Mouse (Mus musculus) heart, adult 2 months (tissue): ENCODE data around the gene Erc2.

Experiments
- CTCF ChIP-seq: fragments of 200-600 bp; IDR thresholded peaks from 2 replicates; pipeline ENCODE4 v1.8.1; 2022; ENCODE audit warnings: antibody characterized with exemption, mild to moderate bottlenecking, moderate library complexity
- EP300 ChIP-seq: fragments of 200-500 bp; IDR thresholded peaks from 2 replicates; pipeline ENCODE4 v1.6.1; 2011; ENCODE audit warnings: low read depth, low read length, control low read depth; ENCODE audit not compliant: insufficient read depth

DNA sequence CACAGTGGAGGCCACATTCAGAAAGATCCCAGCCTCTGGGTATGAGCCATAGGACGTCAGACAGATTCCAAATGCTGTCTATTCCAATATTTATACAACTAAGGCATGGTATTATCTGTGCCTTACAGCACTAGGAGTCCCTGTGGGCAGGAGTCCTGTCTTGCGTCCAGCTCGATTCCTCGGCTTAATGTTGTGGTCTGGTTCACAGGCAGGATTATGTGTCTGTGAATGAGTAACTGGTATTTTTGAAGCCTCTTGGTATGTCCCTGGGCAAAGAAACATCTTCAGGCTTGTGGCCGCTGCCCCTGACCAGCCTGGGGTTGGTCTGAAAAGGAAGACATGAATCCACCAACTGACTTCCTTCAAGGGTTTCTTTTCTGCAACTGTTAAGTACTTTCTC lies 153.1 kb downstream of the Erc2 start:
- no peak for TF ChIP-seq CTCF
- TF ChIP-seq EP300, result no peak
